In the genomic region with DNA sequence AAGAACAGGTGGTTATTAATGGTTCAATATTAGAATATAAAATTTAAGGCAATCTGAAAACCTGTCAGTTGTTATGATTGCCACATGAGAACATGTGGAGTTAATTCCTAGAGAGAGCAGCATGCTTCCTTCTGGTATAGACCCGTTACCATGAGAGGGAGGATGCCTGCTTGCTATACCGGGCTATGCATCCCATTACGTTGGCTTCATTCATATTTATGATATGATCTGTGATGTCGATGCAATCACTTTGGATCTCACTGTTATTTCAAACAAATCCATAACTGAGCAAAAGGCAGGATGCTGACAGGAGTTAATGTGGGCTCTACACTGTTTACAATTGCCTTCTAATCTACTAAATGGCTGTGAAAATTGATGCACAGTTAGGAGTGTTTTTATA, we compare ENCODE assay signal across 25 mouse cellular contexts.
DNase-seq lines count a peak whose midpoint lies in the region; ATAC-seq and TF ChIP-seq lines count a peak whose summit lies in the region.
"Had no signal": no experiment of that assay in that cellular context is flagged by ENCODE, and none has a peak within 500 bp of the region (broad histone marks: within the 10 kb centered on the region; RNA-seq: fewer than 3 reads in every experiment).

No protein-coding gene starts in this region.

- no peaks in the 10 kb centered on the region for H3K27me3 ChIP-seq in forebrain, embryonic 13.5 days
- H3K27me3 ChIP-seq in forebrain, embryonic 11.5 days (ENCODE audit: control insufficient read depth, insufficient read depth, low read length), result no peaks in the 10 kb centered on the region
- no peaks in the 10 kb centered on the region for H3K27me3 ChIP-seq in midbrain, embryonic 13.5 days
- H3K27me3 ChIP-seq in midbrain, postnatal 0 days (ENCODE audit: insufficient read depth, low read length), result no peaks in the 10 kb centered on the region
- no peaks in the 10 kb centered on the region for H3K27me3 ChIP-seq in forebrain, embryonic 16.5 days (replicated peaks; ENCODE audit: control insufficient read depth, insufficient read depth, low read length)
- H3K27me3 ChIP-seq in liver, embryonic 12.5 days (replicated peaks), result no peaks in the 10 kb centered on the region
- H3K27me3 ChIP-seq: CH12.LX; heart, embryonic 12.5 days; heart, embryonic 15.5 days; hindbrain, embryonic 13.5 days; intestine, embryonic 15.5 days; Patski had no signal

- WGBS in forebrain, embryonic 13.5 days, result 70% methylated on average over 4 of the region's 4 CpGs
- WGBS in forebrain, embryonic 11.5 days, result 82% methylated on average over 4 of the region's 4 CpGs
- WGBS in midbrain, embryonic 13.5 days, result 55% methylated on average over 4 of the region's 4 CpGs
- 56% methylated on average over 4 of the region's 4 CpGs for WGBS in midbrain, postnatal 0 days
- WGBS in forebrain, embryonic 16.5 days, result 61% methylated on average over 4 of the region's 4 CpGs
- 78% methylated on average over 4 of the region's 4 CpGs for WGBS in liver, embryonic 12.5 days (ENCODE audit: insufficient replicate concordance)

- no peak overlapping the region for H3K9ac ChIP-seq in forebrain, embryonic 13.5 days
- H3K9ac ChIP-seq in forebrain, embryonic 11.5 days (ENCODE audit: low read length), result no peak overlapping the region
- H3K9ac ChIP-seq in midbrain, embryonic 13.5 days (replicated peaks), result no peak overlapping the region
- no peak overlapping the region for H3K9ac ChIP-seq in midbrain, postnatal 0 days (replicated peaks; ENCODE audit: low read length, poor library complexity, severe bottlenecking)
- H3K9ac ChIP-seq in forebrain, embryonic 16.5 days (replicated peaks; ENCODE audit: low read depth, low read length), result no peak overlapping the region
- no peak overlapping the region for H3K9ac ChIP-seq in liver, embryonic 12.5 days
- H3K9ac ChIP-seq: heart, embryonic 12.5 days; heart, embryonic 15.5 days; hindbrain, embryonic 13.5 days; intestine, embryonic 15.5 days had no signal

- H3K9me3 ChIP-seq in forebrain, embryonic 13.5 days (replicated peaks), result no peaks in the 10 kb centered on the region
- H3K9me3 ChIP-seq in forebrain, embryonic 11.5 days (ENCODE audit: control insufficient read depth, low read length), result no peaks in the 10 kb centered on the region
- no peaks in the 10 kb centered on the region for H3K9me3 ChIP-seq in midbrain, embryonic 13.5 days
- no peaks in the 10 kb centered on the region for H3K9me3 ChIP-seq in midbrain, postnatal 0 days (ENCODE audit: low read length)
- no peaks in the 10 kb centered on the region for H3K9me3 ChIP-seq in forebrain, embryonic 16.5 days (ENCODE audit: control insufficient read depth, low read length)
- H3K9me3 ChIP-seq in liver, embryonic 12.5 days (replicated peaks), result no peaks in the 10 kb centered on the region
- H3K9me3 ChIP-seq: G1E; heart, embryonic 12.5 days; heart, embryonic 15.5 days; hindbrain, embryonic 10.5 days; hindbrain, embryonic 13.5 days; intestine, embryonic 15.5 days had no signal

- no peak for TF ChIP-seq CTCF in midbrain, postnatal 0 days (IDR thresholded peaks at IDR 0.05)

- H3K27ac ChIP-seq in forebrain, embryonic 13.5 days, result no peak overlapping the region
- no peak overlapping the region for H3K27ac ChIP-seq in forebrain, embryonic 11.5 days (ENCODE audit: low read depth, low read length)
- no peak overlapping the region for H3K27ac ChIP-seq in midbrain, embryonic 13.5 days
- H3K27ac ChIP-seq in midbrain, postnatal 0 days (ENCODE audit: low read depth, low read length), result no peak overlapping the region
- no peak overlapping the region for H3K27ac ChIP-seq in forebrain, embryonic 16.5 days (ENCODE audit: low read length)
- H3K27ac ChIP-seq in liver, embryonic 12.5 days, result no peak overlapping the region
- H3K27ac ChIP-seq: heart, embryonic 15.5 days; hindbrain, embryonic 10.5 days; hindbrain, embryonic 13.5 days; intestine, embryonic 15.5 days had no signal

- H3K4me2 ChIP-seq in forebrain, embryonic 13.5 days, result no peak overlapping the region
- no peak overlapping the region for H3K4me2 ChIP-seq in forebrain, embryonic 11.5 days (ENCODE audit: low read depth, low read length, severe bottlenecking)
- H3K4me2 ChIP-seq in midbrain, embryonic 13.5 days (replicated peaks), result no peak overlapping the region
- no peak overlapping the region for H3K4me2 ChIP-seq in midbrain, postnatal 0 days (ENCODE audit: low read depth, low read length, poor library complexity, severe bottlenecking)
- no peak overlapping the region for H3K4me2 ChIP-seq in forebrain, embryonic 16.5 days (ENCODE audit: low read length)
- no peak overlapping the region for H3K4me2 ChIP-seq in liver, embryonic 12.5 days
- H3K4me2 ChIP-seq: heart, embryonic 12.5 days; heart, embryonic 15.5 days; hindbrain, embryonic 13.5 days; intestine, embryonic 15.5 days had no signal

- 0 out of 2 replicates have a peak, but pooled peaks have one; percentile 50 for ATAC-seq in forebrain, embryonic 13.5 days
- no peak for ATAC-seq in forebrain, embryonic 11.5 days (replicated peaks; ENCODE audit: low FRiP score)
- ATAC-seq in midbrain, embryonic 13.5 days, result 0 out of 2 replicates have a peak, but pooled peaks have one; percentile 14
- ATAC-seq in midbrain, postnatal 0 days (ENCODE audit: low FRiP score), result no peak
- peak; percentile 62; the same call in 1 of the 2 replicates for ATAC-seq in forebrain, embryonic 16.5 days
- no peak for ATAC-seq in liver, embryonic 12.5 days
- ATAC-seq: hindbrain, embryonic 16.5 days; intestine, embryonic 15.5 days; Patski had no signal

- H3K4me3 ChIP-seq in forebrain, embryonic 13.5 days, result no peak overlapping the region
- H3K4me3 ChIP-seq in forebrain, embryonic 11.5 days (ENCODE audit: low read depth, low read length), result no peak overlapping the region
- H3K4me3 ChIP-seq in midbrain, embryonic 13.5 days (replicated peaks), result no peak overlapping the region
- H3K4me3 ChIP-seq in midbrain, postnatal 0 days (ENCODE audit: low read depth, low read length), result no peak overlapping the region
- no peak overlapping the region for H3K4me3 ChIP-seq in forebrain, embryonic 16.5 days (replicated peaks; ENCODE audit: low read length)
- H3K4me3 ChIP-seq in liver, embryonic 12.5 days, result no peak overlapping the region
- H3K4me3 ChIP-seq: heart, embryonic 12.5 days; heart, embryonic 15.5 days; hindbrain, embryonic 10.5 days; hindbrain, embryonic 13.5 days; intestine, embryonic 15.5 days had no signal

- H3K36me3 ChIP-seq in forebrain, embryonic 13.5 days (ENCODE audit: poor library complexity, severe bottlenecking), result no peaks in the 10 kb centered on the region
- no peaks in the 10 kb centered on the region for H3K36me3 ChIP-seq in forebrain, embryonic 11.5 days (ENCODE audit: control insufficient read depth, insufficient read depth, low read length)
- H3K36me3 ChIP-seq in midbrain, embryonic 13.5 days, result no peaks in the 10 kb centered on the region
- H3K36me3 ChIP-seq in midbrain, postnatal 0 days (ENCODE audit: insufficient read depth, low read length), result no peaks in the 10 kb centered on the region
- H3K36me3 ChIP-seq in forebrain, embryonic 16.5 days (ENCODE audit: control insufficient read depth, insufficient read depth), result no peaks in the 10 kb centered on the region
- H3K36me3 ChIP-seq in liver, embryonic 12.5 days, result no peaks in the 10 kb centered on the region
- H3K36me3 ChIP-seq: heart, embryonic 12.5 days; heart, embryonic 15.5 days; hindbrain, embryonic 10.5 days; hindbrain, embryonic 13.5 days; intestine, embryonic 15.5 days had no signal

- H3K4me1 ChIP-seq in forebrain, embryonic 13.5 days, result no peaks in the 10 kb centered on the region
- no peaks in the 10 kb centered on the region for H3K4me1 ChIP-seq in forebrain, embryonic 11.5 days (replicated peaks; ENCODE audit: control insufficient read depth, insufficient read depth, low read length)
- no peaks in the 10 kb centered on the region for H3K4me1 ChIP-seq in midbrain, embryonic 13.5 days (replicated peaks)
- no peaks in the 10 kb centered on the region for H3K4me1 ChIP-seq in midbrain, postnatal 0 days (ENCODE audit: insufficient read depth, low read length)
- H3K4me1 ChIP-seq in forebrain, embryonic 16.5 days (replicated peaks; ENCODE audit: control insufficient read depth, insufficient read depth, low read length), result no peaks in the 10 kb centered on the region
- no peaks in the 10 kb centered on the region for H3K4me1 ChIP-seq in liver, embryonic 12.5 days
- H3K4me1 ChIP-seq: heart, embryonic 12.5 days; heart, embryonic 15.5 days; hindbrain, embryonic 10.5 days; hindbrain, embryonic 13.5 days; intestine, embryonic 15.5 days had no signal

- DNase-seq in forebrain, embryonic 11.5 days (ENCODE audit: low spot score), result no peak
- no peak for DNase-seq in midbrain, postnatal 0 days (ENCODE audit: low spot score)
- no peak for DNase-seq in adrenal gland, postnatal 10 days
- DNase-seq: adrenal gland, postnatal 14 days; B cell, adult 2 months; cerebellum, adult 18-20 months; cerebellum, adult 9-10 months; cerebellum, postnatal 14 days; gastrocnemius, postnatal 25 days; heart, adult 18-20 months; heart, postnatal 10 days; heart, postnatal 36 days had no signal

Comparison
In these comparisons a context has a peak if more than half of its experiments do, and no peak if none do; other contexts are left out.
1. ATAC-seq: peak in forebrain, embryonic 13.5 days (single experiment), midbrain, embryonic 13.5 days (single experiment) and forebrain, embryonic 16.5 days (single experiment); none in forebrain, embryonic 11.5 days (single experiment), midbrain, postnatal 0 days (single experiment) and liver, embryonic 12.5 days (single experiment).